Mouse (Mus musculus) erythroblast, embryonic 14.5 days (primary cell): Measurements from ENCODE around the gene Ranbp6.

Experiments
- GATA1 ChIP-seq: IDR thresholded peaks from 2 replicates; pipeline ENCODE4 v1.6.1; 2012; ENCODE audit warnings: low read length, inconsistent platforms, mixed read lengths
- TAL1 ChIP-seq: IDR thresholded peaks from 3 replicates; pipeline ENCODE4 v1.6.1; 2012; ENCODE audit warnings: low read length, inconsistent platforms, mixed read lengths

DNA sequence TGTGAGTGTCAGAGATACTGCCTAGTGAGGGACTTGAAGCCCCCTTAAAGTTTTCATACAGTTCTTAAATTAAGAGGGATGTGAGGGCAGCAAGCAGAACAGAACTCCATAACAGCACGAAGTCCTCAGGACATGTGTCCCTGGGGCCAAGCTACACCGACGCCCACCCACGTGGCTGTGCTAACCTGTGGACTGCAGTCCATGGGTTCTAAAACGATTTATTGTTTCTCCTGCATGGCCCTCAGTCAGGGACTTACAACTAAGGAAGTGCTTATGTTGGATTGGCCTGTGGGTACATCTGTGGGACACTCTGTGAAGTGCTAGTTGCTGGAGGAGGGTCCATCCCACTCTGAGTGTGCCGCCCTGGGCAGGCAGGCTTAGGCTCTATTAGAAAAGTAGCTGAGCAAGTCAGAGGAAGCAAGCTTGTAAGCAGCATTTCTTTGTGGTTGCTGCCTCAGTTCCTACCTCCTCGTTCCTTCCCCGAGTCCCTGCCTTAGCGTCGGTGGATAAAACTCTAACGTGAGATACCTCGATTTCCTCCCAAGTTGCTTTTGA is 10.8 kb upstream of the Ranbp6 start:
- TF ChIP-seq GATA1 (no peak), TAL1 (no peak)
